21 mouse cellular contexts compared by ENCODE assay signal in the genomic region with DNA sequence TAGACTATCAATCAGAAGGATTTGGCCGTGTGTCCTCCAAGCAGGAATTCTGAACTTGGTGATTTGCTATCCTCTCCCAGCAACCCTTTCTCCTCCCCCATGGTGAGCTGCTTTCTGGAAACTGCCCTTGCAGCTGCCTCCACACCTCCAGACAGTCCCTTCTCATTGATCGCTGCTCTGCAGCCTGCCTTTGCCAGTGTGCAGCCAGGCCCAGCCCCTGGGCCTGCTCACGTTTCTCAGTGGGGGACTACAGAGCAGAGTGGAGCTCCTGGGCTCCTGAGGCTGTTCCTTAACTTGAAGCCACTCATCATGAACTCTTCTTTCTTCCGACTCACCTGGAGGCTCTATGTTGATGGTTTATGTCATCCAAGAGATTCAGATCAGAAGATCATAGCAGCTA. TPM values are rescaled to one million over a fixed set of nuclear protein-coding genes. Genes with fewer than 3 reads are reported as not detected.
DNase-seq lines count a peak whose midpoint lies in the region; ATAC-seq and TF ChIP-seq lines count a peak whose summit lies in the region.
"Had no signal": no experiment of that assay in that cellular context is flagged by ENCODE, and none has a peak within 500 bp of the region (broad histone marks: within the 10 kb centered on the region; RNA-seq: fewer than 3 reads in every experiment).

No protein-coding gene starts in this region.

- no peaks in the 10 kb centered on the region for H3K27me3 ChIP-seq in heart, postnatal 0 days (ENCODE audit: control insufficient read depth, insufficient read depth, low read length)
- no peaks in the 10 kb centered on the region for H3K27me3 ChIP-seq in midbrain, embryonic 12.5 days
- no peaks in the 10 kb centered on the region for H3K27me3 ChIP-seq in midbrain, embryonic 11.5 days (ENCODE audit: control insufficient read depth, insufficient read depth, low read length)
- H3K27me3 ChIP-seq in limb, embryonic 11.5 days (ENCODE audit: control insufficient read depth, insufficient read depth, low read length), result no peaks in the 10 kb centered on the region
- H3K27me3 ChIP-seq in neural tube, embryonic 13.5 days, result no peaks in the 10 kb centered on the region
- H3K27me3 ChIP-seq: forebrain, embryonic 15.5 days; stomach, embryonic 15.5 days had no signal

- H3K4me3 ChIP-seq in heart, postnatal 0 days (ENCODE audit: low read depth, low read length), result no peak overlapping the region
- H3K4me3 ChIP-seq in midbrain, embryonic 12.5 days, result no peak overlapping the region
- H3K4me3 ChIP-seq in midbrain, embryonic 11.5 days (ENCODE audit: low read depth, low read length), result no peak overlapping the region
- H3K4me3 ChIP-seq in limb, embryonic 11.5 days (ENCODE audit: low read depth, low read length), result no peak overlapping the region
- no peak overlapping the region for H3K4me3 ChIP-seq in neural tube, embryonic 13.5 days
- H3K4me3 ChIP-seq: forebrain, embryonic 15.5 days; stomach, embryonic 15.5 days had no signal

- WGBS in heart, postnatal 0 days, result 67% methylated on average over 4 of the region's 4 CpGs
- WGBS in midbrain, embryonic 12.5 days, result 65% methylated on average over 4 of the region's 4 CpGs
- WGBS in midbrain, embryonic 11.5 days, result 71% methylated on average over 4 of the region's 4 CpGs
- WGBS in limb, embryonic 11.5 days, result 33% methylated on average over 4 of the region's 4 CpGs
- WGBS in neural tube, embryonic 13.5 days, result 42% methylated on average over 4 of the region's 4 CpGs

- no peaks in the 10 kb centered on the region for H3K9me3 ChIP-seq in heart, postnatal 0 days (replicated peaks; ENCODE audit: control insufficient read depth, low read length)
- no peaks in the 10 kb centered on the region for H3K9me3 ChIP-seq in midbrain, embryonic 12.5 days
- H3K9me3 ChIP-seq in midbrain, embryonic 11.5 days (ENCODE audit: control insufficient read depth, low read length), result no peaks in the 10 kb centered on the region
- peaks cover 4% of the 10 kb centered on the region; the same call in 1 of the 2 replicates for H3K9me3 ChIP-seq in limb, embryonic 11.5 days (ENCODE audit: control insufficient read depth, low read length)
- H3K9me3 ChIP-seq in neural tube, embryonic 13.5 days, result no peaks in the 10 kb centered on the region
- H3K9me3 ChIP-seq: forebrain, embryonic 15.5 days; stomach, embryonic 15.5 days had no signal

- peaks cover 34% of the 10 kb centered on the region for H3K4me1 ChIP-seq in heart, postnatal 0 days (ENCODE audit: control insufficient read depth, insufficient read depth)
- peaks cover 16% of the 10 kb centered on the region for H3K4me1 ChIP-seq in midbrain, embryonic 12.5 days
- no peaks in the 10 kb centered on the region for H3K4me1 ChIP-seq in midbrain, embryonic 11.5 days (ENCODE audit: control insufficient read depth, insufficient read depth, low read length)
- peaks cover 16% of the 10 kb centered on the region for H3K4me1 ChIP-seq in limb, embryonic 11.5 days (ENCODE audit: control insufficient read depth, insufficient read depth, low read length)
- H3K4me1 ChIP-seq in neural tube, embryonic 13.5 days (replicated peaks), result peaks cover 35% of the 10 kb centered on the region
- H3K4me1 ChIP-seq: stomach, embryonic 15.5 days had no signal

- peaks cover 3% of the 10 kb centered on the region; the same call in 1 of the 2 replicates for H3K36me3 ChIP-seq in heart, postnatal 0 days (replicated peaks; ENCODE audit: control insufficient read depth, insufficient read depth, low read length)
- no peaks in the 10 kb centered on the region for H3K36me3 ChIP-seq in midbrain, embryonic 12.5 days
- H3K36me3 ChIP-seq in midbrain, embryonic 11.5 days (ENCODE audit: control insufficient read depth, insufficient read depth, low read length), result no peaks in the 10 kb centered on the region
- peaks cover 2% of the 10 kb centered on the region; the same call in 1 of the 2 replicates for H3K36me3 ChIP-seq in limb, embryonic 11.5 days (ENCODE audit: control insufficient read depth, insufficient read depth, low read length)
- no peaks in the 10 kb centered on the region for H3K36me3 ChIP-seq in neural tube, embryonic 13.5 days
- H3K36me3 ChIP-seq: forebrain, embryonic 15.5 days had no signal

- TF ChIP-seq EP300 in heart, postnatal 0 days (IDR thresholded peaks at IDR 0.05; ENCODE audit: low read depth), result no peak

- no peak overlapping the region for H3K27ac ChIP-seq in heart, postnatal 0 days (ENCODE audit: low read depth)
- no peak overlapping the region; the same call in 1 of the 2 replicates for H3K27ac ChIP-seq in midbrain, embryonic 12.5 days (replicated peaks)
- no peak overlapping the region for H3K27ac ChIP-seq in midbrain, embryonic 11.5 days (ENCODE audit: low read depth, low read length)
- H3K27ac ChIP-seq in limb, embryonic 11.5 days (replicated peaks; ENCODE audit: low read depth, low read length), result peak overlapping the region; percentile 83
- peak overlapping the region; percentile 55 for H3K27ac ChIP-seq in neural tube, embryonic 13.5 days (replicated peaks)
- H3K27ac ChIP-seq: forebrain, embryonic 15.5 days; stomach, embryonic 15.5 days had no signal

- no peak for DNase-seq in heart, postnatal 0 days (ENCODE audit: low spot score)
- DNase-seq in heart, postnatal 10 days, result no peak
- no peak for DNase-seq in midbrain, embryonic 11.5 days (ENCODE audit: low spot score, missing footprints)
- peak; percentile 58 for DNase-seq in limb, embryonic 11.5 days (ENCODE audit: low spot score)
- DNase-seq in adrenal gland, postnatal 4 days (ENCODE audit: low spot score in 2 of 2), result no peak
- DNase-seq: adrenal gland, adult 2 months; cerebellum, adult 9-10 months; gastrocnemius, postnatal 36 days; kidney, adult 2 months; lung, adult 18-20 months; lung, postnatal 14 days; right cerebral cortex, postnatal 25 days; thymus, adult 18-20 months had no signal

- no peak for TF ChIP-seq CTCF in heart, postnatal 0 days (IDR thresholded peaks at IDR 0.05; ENCODE audit: low read depth)

- H3K9ac ChIP-seq in heart, postnatal 0 days (replicated peaks; ENCODE audit: low read depth, low read length), result peak overlapping the region; percentile 30
- no peak overlapping the region for H3K9ac ChIP-seq in midbrain, embryonic 12.5 days (replicated peaks)
- no peak overlapping the region for H3K9ac ChIP-seq in midbrain, embryonic 11.5 days (ENCODE audit: low read length)
- H3K9ac ChIP-seq in limb, embryonic 11.5 days (ENCODE audit: low read length), result no peak overlapping the region
- no peak overlapping the region for H3K9ac ChIP-seq in neural tube, embryonic 13.5 days
- H3K9ac ChIP-seq: forebrain, embryonic 15.5 days; stomach, embryonic 15.5 days had no signal

- H3K4me2 ChIP-seq in heart, postnatal 0 days (ENCODE audit: low read depth, low read length), result no peak overlapping the region
- H3K4me2 ChIP-seq in midbrain, embryonic 12.5 days (replicated peaks), result no peak overlapping the region
- no peak overlapping the region for H3K4me2 ChIP-seq in midbrain, embryonic 11.5 days
- no peak overlapping the region for H3K4me2 ChIP-seq in limb, embryonic 11.5 days (ENCODE audit: low read depth, severe bottlenecking)
- no peak overlapping the region for H3K4me2 ChIP-seq in neural tube, embryonic 13.5 days
- H3K4me2 ChIP-seq: forebrain, embryonic 15.5 days; liver, embryonic 11.5 days; stomach, embryonic 15.5 days had no signal

- ATAC-seq in heart, postnatal 0 days (ENCODE audit: insufficient read depth, low read depth), result no peak
- ATAC-seq in midbrain, embryonic 12.5 days (ENCODE audit: low FRiP score, low read depth), result peak; percentile 41; the same call in 1 of the 2 replicates
- no peak for ATAC-seq in midbrain, embryonic 11.5 days (ENCODE audit: low FRiP score)
- peak; percentile 55 for ATAC-seq in limb, embryonic 11.5 days (ENCODE audit: insufficient number of reproducible peaks, low FRiP score, low TSS enrichment, low read depth)
- ATAC-seq in neural tube, embryonic 13.5 days (ENCODE audit: low read depth), result 0 out of 2 replicates have a peak, but pooled peaks have one; percentile 45
- ATAC-seq in megakaryocyte, adult 5-6 weeks (ENCODE audit: poor library complexity, severe bottlenecking), result no peak
- ATAC-seq: forebrain, embryonic 15.5 days had no signal

- intact Hi-C loops in heart, postnatal 10 days (cut with DNase I), result no loop called here

RNA-seq across cellular contexts. Expression of a gene that starts 38.0 kb away (rescaled TPM):
- total RNA-seq in heart, postnatal 0 days (2014; rRNA removed; ENCODE audit: low replicate concordance), result 69.2 and 71.9 TPM in 2 replicates
- polyA plus RNA-seq in heart, postnatal 0 days (2015; fragmentation: Nextera tagmentation; extraction: Ambion mirVana), result 41.8 and 50.6 TPM in 2 replicates
- 10 to 100 TPM; 22.1 to 22.7 TPM for total RNA-seq in heart, postnatal 10 days (2021)
- polyA plus RNA-seq in midbrain, embryonic 12.5 days (2016; fragmentation: Nextera tagmentation; extraction: Ambion mirVana), result 0.39 TPM in 1 of 2 replicates, not detected in the other
- 0.19 and 0.22 TPM in 2 replicates for polyA plus RNA-seq in midbrain, embryonic 11.5 days (2014; fragmentation: Nextera tagmentation; extraction: Ambion mirVana)
- 1.3 and 2.2 TPM in 2 replicates for polyA plus RNA-seq in limb, embryonic 11.5 days (2014; fragmentation: Nextera tagmentation; extraction: Ambion mirVana)
- polyA plus RNA-seq in neural tube, embryonic 13.5 days (2015; fragmentation: Nextera tagmentation; extraction: Ambion mirVana), result 2.0 and 4.1 TPM in 2 replicates
- total RNA-seq in adrenal gland, postnatal 4 days (2021), result 1 to 10 TPM; 1.7 to 2.3 TPM
- total RNA-seq in megakaryocyte, adult 5-6 weeks (2015), result not detected in 2 replicates
- 0.18 TPM in 1 of 2 replicates, not detected in the other for total RNA-seq in megakaryocyte, adult 5-6 weeks (2017)
- total RNA-seq: megakaryocyte-erythroid progenitor cell, adult 5-6 weeks; monocyte, adult 5-6 weeks had no signal

Comparison
In these comparisons a context has a peak if more than half of its experiments do, and no peak if none do; other contexts are left out.
1. ATAC-seq: peak in midbrain, embryonic 12.5 days (single experiment), limb, embryonic 11.5 days (single experiment) and neural tube, embryonic 13.5 days (single experiment); none in heart, postnatal 0 days (single experiment), midbrain, embryonic 11.5 days (single experiment) and megakaryocyte, adult 5-6 weeks (single experiment).
2. H3K27ac ChIP-seq: peak in limb, embryonic 11.5 days (single experiment) and neural tube, embryonic 13.5 days (single experiment); none in heart, postnatal 0 days (single experiment), midbrain, embryonic 12.5 days (single experiment) and midbrain, embryonic 11.5 days (single experiment).